Mouse (Mus musculus) adrenal gland, postnatal 10 days (tissue): ENCODE results near the gene Uqcr10. TPM values are rescaled to one million over a fixed set of nuclear protein-coding genes. Genes with fewer than 3 reads are reported as not detected.

Experiments used
- DNase-seq: peaks from one replicate; pipeline ENCODE4 v3.0.0; 2021; ENCODE audit warnings: mixed read lengths
- total RNA-seq, 2 experiments: library from RNA; stranded (reverse); gene quantifications; 2 replicates each; pipeline ENCODE4 v1.2.3; 2021

Gene Uqcr10
- total RNA-seq, 2 experiments from 2014 or later, result 1,230 to 1,238 TPM

DNA sequence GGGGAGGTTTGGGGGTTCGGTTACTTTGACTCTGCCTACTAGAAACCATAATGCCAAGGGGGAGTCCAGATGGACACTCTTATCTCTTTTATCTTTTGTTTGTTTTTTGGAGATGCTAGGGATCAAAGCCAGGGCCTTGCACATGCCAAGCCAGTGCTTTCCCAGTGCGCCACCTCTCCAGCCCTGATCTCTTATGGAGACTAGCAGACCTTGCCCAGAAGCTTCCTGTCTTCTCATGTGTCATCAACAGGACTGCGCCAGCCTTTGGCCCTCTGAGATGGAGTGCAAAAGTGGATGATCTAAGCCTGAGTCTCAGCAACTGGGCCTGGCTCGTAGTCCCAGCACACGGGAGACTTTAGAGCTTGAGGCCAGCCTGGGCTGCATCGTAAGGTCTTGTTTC lies 28.4 kb downstream of the Uqcr10 start:
- DNase-seq, result no peak

DNA sequence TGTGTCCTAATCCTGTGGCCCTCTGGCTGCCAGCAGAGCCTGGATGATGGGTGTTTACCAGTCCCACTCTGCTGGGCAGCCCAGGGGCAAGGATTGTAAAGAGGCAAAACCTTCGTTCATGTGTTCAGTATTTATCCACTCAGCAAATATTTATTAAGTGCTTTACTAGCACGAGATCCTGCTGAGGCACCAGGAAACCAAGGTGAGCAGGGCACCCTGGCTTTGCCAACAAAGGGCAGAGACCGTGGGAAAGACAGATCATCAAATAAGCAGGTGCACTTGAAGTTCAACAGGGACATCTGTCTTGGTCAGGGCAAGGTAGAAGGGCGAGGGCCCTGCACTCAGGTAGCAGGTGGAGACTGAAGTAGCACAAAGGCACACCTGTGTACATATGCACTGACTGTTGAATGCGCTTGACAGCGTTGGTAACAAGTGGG lies 29.0 kb downstream of the Uqcr10 start:
- DNase-seq, result no peak

DNA sequence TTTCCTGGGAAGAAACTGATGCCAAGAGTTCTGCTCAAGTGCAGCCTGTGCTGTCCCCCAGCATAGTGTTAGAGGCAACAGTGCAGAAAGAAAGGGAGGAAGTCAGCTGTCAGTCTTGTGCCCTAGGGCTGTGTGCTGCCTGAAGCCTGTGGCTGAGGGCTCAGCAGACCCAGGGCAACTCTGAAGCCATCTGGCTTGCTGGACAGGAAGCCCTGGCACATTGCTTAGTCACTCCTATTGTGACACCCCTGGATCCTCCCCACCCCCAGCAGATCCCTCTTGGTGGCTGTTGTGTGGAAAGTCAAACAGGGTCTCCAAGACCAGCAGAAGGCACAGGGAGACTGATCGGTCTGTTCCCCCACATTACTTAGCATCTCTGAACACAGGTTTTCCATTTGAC lies 29.5 kb downstream of the Uqcr10 start:
- DNase-seq, result no peak

DNA sequence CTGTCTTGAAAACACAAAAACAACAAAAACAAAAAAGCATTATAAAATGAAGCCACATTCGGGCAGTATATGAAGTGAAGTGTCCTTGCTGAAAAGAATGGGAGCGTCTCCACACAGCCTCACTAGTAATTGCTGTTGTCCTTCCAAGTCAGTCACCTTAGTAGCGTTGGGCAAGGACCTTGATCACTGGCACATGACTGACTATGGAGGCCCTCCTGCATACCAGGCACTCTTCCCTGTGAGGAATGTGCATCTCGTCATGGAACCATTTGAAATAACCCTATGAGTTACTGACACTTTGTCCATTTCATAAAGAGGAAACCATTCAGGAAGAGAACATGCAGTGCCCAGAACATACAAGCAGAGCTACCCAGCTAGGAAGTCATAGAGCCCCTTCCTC lies 32.4 kb downstream of the Uqcr10 start:
- no peak for DNase-seq

DNA sequence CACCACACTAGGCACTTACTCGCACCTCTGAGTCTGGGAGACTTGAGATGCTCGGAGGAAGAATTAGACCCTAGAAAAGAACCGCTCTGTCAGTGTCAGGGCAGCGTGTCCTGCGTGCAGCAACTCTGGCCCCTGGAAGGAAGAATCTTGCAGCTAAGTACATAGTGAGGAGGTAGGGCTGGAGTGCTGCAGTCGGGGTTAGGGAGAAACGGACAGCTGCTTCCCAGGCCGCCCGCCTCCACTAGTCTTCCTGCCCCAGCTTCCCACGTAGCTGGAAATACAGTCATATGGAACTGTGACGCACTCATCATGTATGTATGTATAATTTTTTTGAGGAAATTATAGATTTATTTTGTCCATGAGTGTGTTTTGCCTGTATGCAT lies 41.7 kb downstream of the Uqcr10 start:
- DNase-seq, result no peak

DNA sequence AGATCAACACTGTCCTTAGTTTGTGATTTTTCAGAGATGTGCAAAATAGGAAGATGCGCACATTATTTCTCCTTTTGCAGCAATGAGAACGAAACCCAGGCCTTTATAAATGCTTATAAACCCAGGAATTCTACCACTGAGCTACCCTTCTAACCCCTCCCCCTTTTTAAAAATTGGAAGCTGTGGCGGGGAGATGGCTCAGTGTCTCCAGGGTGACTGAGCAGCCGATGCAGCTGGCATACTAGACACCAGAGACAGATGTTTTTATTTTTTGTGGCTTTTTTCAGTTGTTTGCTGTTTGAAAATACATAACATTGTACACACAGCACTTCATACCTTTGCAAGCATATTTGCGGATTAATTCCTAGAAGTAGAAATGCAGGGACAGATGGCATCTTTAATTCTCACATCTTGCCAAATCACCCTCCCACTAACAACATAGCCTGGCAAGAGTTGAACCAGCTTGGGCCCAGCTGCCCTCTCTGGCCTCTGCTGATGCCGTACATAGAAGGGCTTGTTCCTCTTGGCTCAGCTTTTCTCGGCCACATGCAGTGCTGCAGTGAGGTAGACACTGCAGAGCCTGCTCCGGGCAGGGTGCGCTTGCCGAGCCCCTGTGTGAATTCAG lies 42.2 kb downstream of the Uqcr10 start:
- no peak for DNase-seq

DNA sequence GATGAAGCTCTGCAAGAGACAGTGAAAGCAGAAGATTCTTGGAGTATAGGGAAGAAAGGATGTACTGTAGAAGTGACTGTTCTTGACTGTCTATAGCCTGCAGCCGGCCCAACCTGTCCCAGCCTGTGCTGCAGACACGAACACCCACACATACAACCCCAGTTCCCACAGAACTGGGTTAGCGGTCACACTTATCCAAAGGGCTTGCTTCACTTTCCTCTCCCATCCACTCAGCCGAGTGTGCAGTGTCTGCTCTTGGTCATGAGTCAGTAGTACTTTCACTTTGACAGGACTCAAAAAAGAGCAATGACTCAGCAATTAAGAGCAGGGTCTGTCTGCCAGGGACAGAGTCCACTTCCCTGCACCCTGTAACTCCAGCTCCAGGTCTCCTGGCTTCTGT lies 42.8 kb downstream of the Uqcr10 start:
- no peak for DNase-seq

DNA sequence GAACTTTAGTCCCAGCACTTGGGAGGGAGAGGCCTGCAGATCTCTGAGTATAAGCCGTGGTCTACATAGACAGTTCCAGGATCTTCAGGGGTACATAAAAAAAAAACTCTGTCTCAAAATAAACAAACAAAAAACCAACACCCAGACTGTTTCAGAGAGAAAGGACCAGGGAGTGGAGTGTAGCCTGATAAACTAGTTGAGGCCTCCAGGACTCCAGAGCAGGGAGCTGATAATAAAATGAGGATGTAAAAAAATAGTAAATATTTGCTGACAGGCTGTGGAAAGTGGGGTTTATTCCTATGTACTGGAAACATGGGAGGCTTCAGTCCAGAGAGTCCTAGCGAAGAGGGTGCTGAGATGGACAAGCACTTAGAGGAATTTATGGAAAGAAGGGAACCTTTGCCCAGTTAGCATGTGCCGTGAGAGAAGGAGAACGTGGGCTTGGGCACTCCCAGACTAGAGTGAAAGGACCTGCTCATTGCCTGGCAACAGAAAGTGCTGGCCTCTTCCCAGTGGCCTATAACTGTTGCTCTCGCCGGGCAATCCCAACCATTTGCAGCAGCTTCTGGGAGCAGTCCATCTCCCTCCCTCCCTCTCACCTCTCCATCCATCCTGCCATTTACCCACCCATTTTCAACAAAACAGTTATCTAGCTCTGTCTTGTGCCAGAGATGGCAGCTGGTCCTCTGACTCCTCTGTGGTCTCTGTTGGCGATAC lies 43.7 kb downstream of the Uqcr10 start:
- no peak for DNase-seq

DNA sequence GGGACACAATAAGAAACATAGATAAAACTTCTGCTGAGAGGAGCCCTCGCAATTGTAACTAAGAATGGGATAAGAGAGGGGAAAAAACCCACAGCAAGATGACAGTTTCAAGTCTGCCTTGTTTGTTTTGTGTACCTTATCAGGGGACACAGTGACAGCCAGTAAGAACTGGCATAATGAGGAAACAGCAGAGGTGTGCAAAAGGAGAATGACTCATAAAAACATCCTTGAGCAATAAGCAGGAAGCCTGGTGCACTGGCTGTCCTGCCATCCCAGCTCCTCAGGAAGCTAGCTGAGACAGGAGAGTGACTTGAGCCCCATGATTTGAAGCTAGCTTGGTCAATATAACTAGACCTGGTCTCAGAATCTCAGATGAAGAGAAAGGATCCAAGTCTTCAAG lies 44.3 kb downstream of the Uqcr10 start:
- DNase-seq, result no peak

Other genes with a start within 250 kb of the Uqcr10 start
- 10 to 100 TPM; 46.9 to 56.3 TPM for gene Mtmr3, start 109.5 kb downstream of the Uqcr10 start, total RNA-seq
- not detected for gene Gm11032, start 84.3 kb downstream of the Uqcr10 start, total RNA-seq
- gene Ascc2, start 66.6 kb downstream of the Uqcr10 start, total RNA-seq, result 10 to 100 TPM; 26.7 to 27.6 TPM
- gene Zmat5, start 336 bp upstream of the Uqcr10 start, total RNA-seq, result 10 to 100 TPM; 33.4 to 36.0 TPM
- gene Cabp7, start 42.4 kb upstream of the Uqcr10 start, total RNA-seq, result under 1 TPM in 1 of 2 experiments, not detected in 1; 0.18 TPM
- gene Nf2, start 145.2 kb upstream of the Uqcr10 start, total RNA-seq, result 10 to 100 TPM; 81.1 to 88.3 TPM
- 10 to 100 TPM; 46.3 to 64.4 TPM for gene Nipsnap1, start 169.6 kb upstream of the Uqcr10 start, total RNA-seq
- 10 to 100 TPM; 27.3 to 28.0 TPM for gene Thoc5, start 191.0 kb upstream of the Uqcr10 start, total RNA-seq
- 1 to 10 TPM; 2.4 to 3.4 TPM for gene Nefh, start 243.7 kb upstream of the Uqcr10 start, total RNA-seq